Mouse (Mus musculus) kidney, postnatal 0 days (tissue): ENCODE measurements at regions not wholly inside any gene's neighbourhood (a gene's known extent, or its start where the extent isn't known, plus 50 kb on each side); places are given as distances from the start of the nearest gene placed in this dataset.

Experiments
- ATAC-seq: fragments of 200-750 bp; cut with Nextera tagmentation; replicated peaks from 2 replicates; pipeline ENCODE4 v1.8.0; 2017; ENCODE audit warnings: low read depth, moderate number of reproducible peaks, moderate TSS enrichment, moderate library complexity; ENCODE audit not compliant: low FRiP score
- DNase-seq: peaks from one replicate; pipeline ENCODE4 v3.0.0-alpha.2; 2016; ENCODE audit warnings: low spot score
- H3K27ac ChIP-seq: fragments of 300-500 bp; sonication (generic); 2 replicates; pipeline ENCODE4 v1.5.1; 2014; ENCODE audit warnings: mild to moderate bottlenecking
- H3K27me3 ChIP-seq: fragments of 300-500 bp; sonication (generic); 2 replicates; pipeline ENCODE4 v1.6.1; 2014; ENCODE audit warnings: low read length, mixed read lengths; ENCODE audit not compliant: insufficient read depth
- H3K36me3 ChIP-seq: fragments of 300-500 bp; sonication (generic); 2 replicates; pipeline ENCODE4 v1.6.1; 2014; ENCODE audit warnings: low read length, mixed read lengths; ENCODE audit not compliant: insufficient read depth
- H3K4me1 ChIP-seq: fragments of 300-500 bp; sonication (generic); replicated peaks from 2 replicates; pipeline ENCODE4 v1.6.1; 2014; ENCODE audit warnings: antibody characterized with exemption, low read length, mixed read lengths; ENCODE audit not compliant: insufficient read depth
- H3K4me2 ChIP-seq: fragments of 300-500 bp; sonication (generic); 2 replicates; pipeline ENCODE4 v1.6.1; 2014; ENCODE audit warnings: mild to moderate bottlenecking, low read length, moderate library complexity, mixed read lengths
- H3K4me3 ChIP-seq: fragments of 300-500 bp; sonication (generic); replicated peaks from 2 replicates; pipeline ENCODE4 v1.5.1; 2014; ENCODE audit warnings: low read depth, low read length
- H3K9ac ChIP-seq: fragments of 300-500 bp; sonication (generic); 2 replicates; pipeline ENCODE4 v1.6.1; 2014; ENCODE audit warnings: low read depth, low read length
- H3K9me3 ChIP-seq: fragments of 300-500 bp; sonication (generic); replicated peaks from 2 replicates; pipeline ENCODE4 v1.6.1; 2016; ENCODE audit warnings: low read length, inconsistent platforms, mixed read lengths
- CTCF ChIP-seq: IDR thresholded peaks from 2 replicates; pipeline ENCODE4 v1.5.1; 2016; ENCODE audit warnings: antibody characterized with exemption, low read depth, mild to moderate bottlenecking, moderate library complexity
- WGBS: fragments of 180-500 bp; shearing (Covaris S2); extraction: QIAGEN DNeasy Blood & Tissue Kit; methylation state at CpG from one replicate; pipeline ENCODE4 v1.1.7; 2014; 5-methylcytosine and 5-hydroxymethylcytosine counted together

GRCm38 (mm10) chr5:51168206-51168605 is 399.3 kb downstream of the Ppargc1a start:
- H3K4me3 ChIP-seq = no peak overlapping the region
- DNase-seq (peak; percentile 66), ATAC-seq (no peak)
- no peaks in the 10 kb centered on the region for H3K27me3 ChIP-seq
- no peak for TF ChIP-seq CTCF
- WGBS = 8% methylated on average over 6 of the region's 6 CpGs
- no peaks in the 10 kb centered on the region for H3K9me3 ChIP-seq
- H3K4me1 ChIP-seq = no peaks in the 10 kb centered on the region
- H3K4me2 ChIP-seq = peak overlapping the region; percentile 13; the same call in 1 of the 2 replicates
- H3K27ac ChIP-seq = no peak overlapping the region
- H3K9ac ChIP-seq = no peak overlapping the region
- H3K36me3 ChIP-seq = no peaks in the 10 kb centered on the region

GRCm38 (mm10) chr5:51156901-51157300 is 410.6 kb downstream of the Ppargc1a start:
- H3K4me3 ChIP-seq = no peak overlapping the region
- no peaks in the 10 kb centered on the region for H3K27me3 ChIP-seq
- DNase-seq (no peak), ATAC-seq (no peak)
- no peaks in the 10 kb centered on the region for H3K36me3 ChIP-seq
- no peak overlapping the region for H3K27ac ChIP-seq
- 39% methylated on average over 3 of the region's 3 CpGs for WGBS
- no peak for TF ChIP-seq CTCF
- H3K4me2 ChIP-seq = no peak overlapping the region
- no peaks in the 10 kb centered on the region for H3K4me1 ChIP-seq
- no peak overlapping the region for H3K9ac ChIP-seq
- H3K9me3 ChIP-seq = no peaks in the 10 kb centered on the region

GRCm38 (mm10) chr5:51144842-51145241 is 422.7 kb downstream of the Ppargc1a start:
- no peaks in the 10 kb centered on the region for H3K4me1 ChIP-seq
- 72% methylated on average over 4 of the region's 4 CpGs for WGBS
- peak; percentile 14 for DNase-seq

GRCm38 (mm10) chr5:51125091-51125490 is 442.4 kb downstream of the Ppargc1a start:
- no peak for TF ChIP-seq CTCF
- Histone ChIP-seq H3K27ac (no peak overlapping the region), H3K4me2 (no peak overlapping the region), H3K4me1 (no peaks in the 10 kb centered on the region), H3K9me3 (no peaks in the 10 kb centered on the region), H3K9ac (no peak overlapping the region), H3K36me3 (no peaks in the 10 kb centered on the region), H3K4me3 (no peak overlapping the region), H3K27me3 (no peaks in the 10 kb centered on the region)
- ATAC-seq (no peak), DNase-seq (no peak)
- 77% methylated on average over 6 of the region's 6 CpGs for whole genome bisulfite sequencing

More at GRCm38 (mm10) chr5:51144842-51145241, 422.7 kb downstream of the Ppargc1a start:
- peak; percentile 77 for ATAC-seq
- no peaks in the 10 kb centered on the region for H3K27me3 ChIP-seq
- no peak overlapping the region for H3K4me3 ChIP-seq
- no peak overlapping the region for H3K4me2 ChIP-seq
- no peak for TF ChIP-seq CTCF
- H3K27ac ChIP-seq = no peak overlapping the region
- H3K9me3 ChIP-seq = no peaks in the 10 kb centered on the region
- no peaks in the 10 kb centered on the region for H3K36me3 ChIP-seq
- H3K9ac ChIP-seq = no peak overlapping the region

- WGBS = 68% methylated on average over 4 of the region's 4 CpGs
- Histone ChIP-seq H3K4me3 (no peak overlapping the region), H3K4me2 (no peak overlapping the region), H3K36me3 (no peaks in the 10 kb centered on the region), H3K27ac (no peak overlapping the region), H3K4me1 (no peaks in the 10 kb centered on the region), H3K9ac (no peak overlapping the region), H3K27me3 (no peaks in the 10 kb centered on the region), H3K9me3 (no peaks in the 10 kb centered on the region)
- DNase-seq = no peak
- TF ChIP-seq CTCF = no peak
- no peak for ATAC-seq
These were observed 457.5 kb downstream of the Ppargc1a start for GRCm38 (mm10) chr5:51110006-51110405.

- H3K27me3 ChIP-seq = no peaks in the 10 kb centered on the region
- WGBS = 78% methylated on average over 1 of the region's 1 CpGs
- H3K4me1 ChIP-seq = no peaks in the 10 kb centered on the region
- DNase-seq (no peak), ATAC-seq (no peak)
- no peak overlapping the region for H3K9ac ChIP-seq
- no peak overlapping the region for H3K4me2 ChIP-seq
- no peak overlapping the region for H3K27ac ChIP-seq
- no peak overlapping the region for H3K4me3 ChIP-seq
- H3K36me3 ChIP-seq = no peaks in the 10 kb centered on the region
- no peak for TF ChIP-seq CTCF
- H3K9me3 ChIP-seq = no peaks in the 10 kb centered on the region
These were observed 458.8 kb downstream of the Ppargc1a start for GRCm38 (mm10) chr5:51108737-51109136.

- Histone ChIP-seq H3K27me3 (no peaks in the 10 kb centered on the region), H3K9ac (no peak overlapping the region), H3K4me2 (no peak overlapping the region), H3K27ac (no peak overlapping the region), H3K9me3 (no peaks in the 10 kb centered on the region), H3K4me1 (no peaks in the 10 kb centered on the region), H3K4me3 (no peak overlapping the region), H3K36me3 (no peaks in the 10 kb centered on the region)
- DNase-seq (no peak), ATAC-seq (no peak)
- TF ChIP-seq CTCF = no peak
- WGBS = 73% methylated on average over 1 of the region's 1 CpGs
These were observed 459.3 kb downstream of the Ppargc1a start for GRCm38 (mm10) chr5:51108181-51108580.
